Comparison of ENCODE assay signal across 9 mouse cellular contexts in genomic region chr10:103029730-103030490, GRCm38 (mm10). TPM values are rescaled to one million over a fixed set of nuclear protein-coding genes. Genes with fewer than 3 reads are reported as not detected.
DNase-seq lines count a peak whose midpoint lies in the region; ATAC-seq and TF ChIP-seq lines count a peak whose summit lies in the region.
"Had no signal": no experiment of that assay in that cellular context is flagged by ENCODE, and none has a peak within 500 bp of the region (broad histone marks: within the 10 kb centered on the region; RNA-seq: fewer than 3 reads in every experiment).

Gene Alx1, minus strand, starts transcription at chr10:103030215.

- H3K4me1 ChIP-seq in cerebellum, adult 2 months (ENCODE audit: control insufficient read depth, insufficient read depth, low read length) = no peaks in the 10 kb centered on the region
- H3K4me1 ChIP-seq in kidney, embryonic 15.5 days = peaks cover 26% of the 10 kb centered on the region
- H3K4me1 ChIP-seq in limb, embryonic 11.5 days (ENCODE audit: control insufficient read depth, insufficient read depth, low read length) = 0 out of 2 replicates have a peak, but pooled peaks cover 6% of the 10 kb centered on the region

- ATAC-seq in kidney, embryonic 15.5 days (replicated peaks; ENCODE audit: low FRiP score) = no peak
- no peak for ATAC-seq in limb, embryonic 11.5 days (ENCODE audit: insufficient number of reproducible peaks, low FRiP score, low TSS enrichment, low read depth)

- no peak for TF ChIP-seq CTCF in cerebellum, adult 2 months (IDR thresholded peaks at IDR 0.05; ENCODE audit: borderline replicate concordance, insufficient read depth, low read depth, low read length)

- H3K9me3 ChIP-seq in kidney, embryonic 15.5 days (replicated peaks) = no peaks in the 10 kb centered on the region
- H3K9me3 ChIP-seq in limb, embryonic 11.5 days (ENCODE audit: control insufficient read depth, low read length) = no peaks in the 10 kb centered on the region

- no peak within 1 kb of the TSS for H3K4me3 ChIP-seq in cerebellum, adult 2 months (replicated peaks; ENCODE audit: insufficient read depth, low read depth, low read length)
- H3K4me3 ChIP-seq in kidney, embryonic 15.5 days (replicated peaks) = peak within 1 kb of the TSS; percentile 53
- H3K4me3 ChIP-seq in limb, embryonic 11.5 days (ENCODE audit: low read depth, low read length) = peak within 1 kb of the TSS; percentile 39; the same call in 1 of the 2 replicates

- no peak for TF ChIP-seq POLR2A in cerebellum, adult 2 months (IDR thresholded peaks at IDR 0.05; ENCODE audit: borderline replicate concordance, insufficient read depth, low read length)

- H3K4me2 ChIP-seq in kidney, embryonic 15.5 days = peak within 1 kb of the TSS; percentile 70
- peak within 1 kb of the TSS; percentile 60; the same call in 1 of the 2 replicates for H3K4me2 ChIP-seq in limb, embryonic 11.5 days (ENCODE audit: low read depth, severe bottlenecking)

- WGBS in cerebellum, adult 2 months = 3% methylated on average over 32 of the region's 32 CpGs
- 2% methylated on average over 32 of the region's 32 CpGs for WGBS in kidney, embryonic 15.5 days
- WGBS in limb, embryonic 11.5 days = 1% methylated on average over 32 of the region's 32 CpGs

- H3K36me3 ChIP-seq in kidney, embryonic 15.5 days = no peaks in the 10 kb centered on the region
- no peaks in the 10 kb centered on the region for H3K36me3 ChIP-seq in limb, embryonic 11.5 days (ENCODE audit: control insufficient read depth, insufficient read depth, low read length)

- H3K27me3 ChIP-seq in cerebellum, adult 2 months (ENCODE audit: control insufficient read depth, insufficient read depth, low read length) = peaks cover 19% of the 10 kb centered on the region; the same call in 1 of the 2 replicates
- peaks cover 88% of the 10 kb centered on the region for H3K27me3 ChIP-seq in kidney, embryonic 15.5 days
- peaks cover 36% of the 10 kb centered on the region for H3K27me3 ChIP-seq in limb, embryonic 11.5 days (ENCODE audit: control insufficient read depth, insufficient read depth, low read length)

- peak; percentile 19 to 28 for DNase-seq in cerebellum, postnatal 14 days
- DNase-seq in cerebellum, adult 2 months = no peak
- no peak for DNase-seq in kidney, adult 11 months
- peak; percentile 52 for DNase-seq in embryo, embryonic 10.5 days (ENCODE audit: low spot score)
- DNase-seq in limb, embryonic 11.5 days (ENCODE audit: low spot score) = peak; percentile 61
- no peak for DNase-seq in thymus, postnatal 25 days
- DNase-seq in cerebellum, adult 18-20 months = no peak
- DNase-seq: adrenal gland, postnatal 25 days had no signal

- H3K9ac ChIP-seq in kidney, embryonic 15.5 days = no peak within 1 kb of the TSS
- no peak within 1 kb of the TSS for H3K9ac ChIP-seq in limb, embryonic 11.5 days (ENCODE audit: low read length)

- H3K27ac ChIP-seq in cerebellum, adult 2 months (ENCODE audit: insufficient read depth, low read length) = no peak within 1 kb of the TSS
- peak within 1 kb of the TSS; percentile 65 for H3K27ac ChIP-seq in kidney, embryonic 15.5 days
- no peak within 1 kb of the TSS for H3K27ac ChIP-seq in limb, embryonic 11.5 days (replicated peaks; ENCODE audit: low read depth, low read length)

RNA-seq across cellular contexts. Expression of gene Alx1, which starts in this region (rescaled TPM):
- not detected in 2 replicates for polyA plus RNA-seq in cerebellum, adult 2 months (2012; rRNA removed)
- polyA plus RNA-seq in kidney, embryonic 15.5 days (2015; fragmentation: Nextera tagmentation; extraction: Ambion mirVana) = 28.6 and 29.9 TPM in 2 replicates
- 3.9 and 4.3 TPM in 2 replicates for polyA plus RNA-seq in limb, embryonic 11.5 days (2014; fragmentation: Nextera tagmentation; extraction: Ambion mirVana)

Comparison
In these comparisons a context has a peak if more than half of its experiments do, and no peak if none do; other contexts are left out.
1. DNase-seq: peak in cerebellum, postnatal 14 days (2 of 2), embryo, embryonic 10.5 days (single experiment) and limb, embryonic 11.5 days (single experiment); none in cerebellum, adult 2 months (0 of 2), kidney, adult 11 months (single experiment), thymus, postnatal 25 days (single experiment) and cerebellum, adult 18-20 months (0 of 2).